Mouse (Mus musculus): ENCODE data around the gene Ikzf4. TPM values are rescaled to one million over a fixed set of nuclear protein-coding genes. Genes with fewer than 3 reads are reported as not detected.

Ikzf4 gene
- polyA plus RNA-seq, 1 experiment from 2014 or later = 5.5 TPM

- Histone ChIP-seq H3K9me3 (no peaks in the 10 kb centered on the region), H3K4me1 (peaks cover 7% of the 10 kb centered on the region), H3K27ac (no peak overlapping the region), H3K4me3 (no peak overlapping the region), H3K9ac (no peak overlapping the region), H3K36me3 (peaks cover 6% of the 10 kb centered on the region; the same call in 1 of the 2 replicates), H3K4me2 (replicated peaks) (no peak overlapping the region), H3K27me3 (peaks cover 36% of the 10 kb centered on the region)
- ATAC-seq (ENCODE audit: insufficient number of reproducible peaks, insufficient read depth, low FRiP score, low TSS enrichment) = no peak
- WGBS = 44% methylated on average over 7 of the region's 7 CpGs
Measured at GRCm38 (mm10) chr10:128583644-128584043, 62.1 kb downstream of the Ikzf4 start.

Small RNAs within 50 kb of the gene (microRNA-seq; reads per million reads assigned to microRNA genes)
- 0.73 reads per million for gene Mir6917

Other genes with a start within 250 kb of the Ikzf4 start
- 0.33 TPM in 1 of 2 replicates, not detected in the other for gene Slc39a5, start 244.8 kb downstream of the Ikzf4 start, polyA plus RNA-seq (2016; fragmentation: Nextera tagmentation; extraction: Ambion mirVana)
- 67.6 and 70.1 TPM in 2 replicates for gene Nabp2, start 234.5 kb downstream of the Ikzf4 start, polyA plus RNA-seq (2016; fragmentation: Nextera tagmentation; extraction: Ambion mirVana)
- 44.5 and 50.5 TPM in 2 replicates for gene Rnf41, start 234.3 kb downstream of the Ikzf4 start, polyA plus RNA-seq (2016; fragmentation: Nextera tagmentation; extraction: Ambion mirVana)
- 121 and 125 TPM in 2 replicates for gene Smarcc2, start 186.7 kb downstream of the Ikzf4 start, polyA plus RNA-seq (2016; fragmentation: Nextera tagmentation; extraction: Ambion mirVana)
- 877 and 907 TPM in 2 replicates for gene Myl6, start 151.8 kb downstream of the Ikzf4 start, polyA plus RNA-seq (2016; fragmentation: Nextera tagmentation; extraction: Ambion mirVana)
- 3.2 and 3.9 TPM in 2 replicates for gene Myl6b, start 147.3 kb downstream of the Ikzf4 start, polyA plus RNA-seq (2016; fragmentation: Nextera tagmentation; extraction: Ambion mirVana)
- 29.2 and 30.7 TPM in 2 replicates for gene Esyt1, start 120.1 kb downstream of the Ikzf4 start, polyA plus RNA-seq (2016; fragmentation: Nextera tagmentation; extraction: Ambion mirVana)
- 18.8 and 19.4 TPM in 2 replicates for gene Zc3h10, start 98.2 kb downstream of the Ikzf4 start, polyA plus RNA-seq (2016; fragmentation: Nextera tagmentation; extraction: Ambion mirVana)
- 3,271 and 3,412 TPM in 2 replicates for gene Rpl41, start 96.7 kb downstream of the Ikzf4 start, polyA plus RNA-seq (2016; fragmentation: Nextera tagmentation; extraction: Ambion mirVana)
- gene Pa2g4, start 80.0 kb downstream of the Ikzf4 start, polyA plus RNA-seq (2016; fragmentation: Nextera tagmentation; extraction: Ambion mirVana) = 189 and 192 TPM in 2 replicates
- gene Erbb3, start 56.3 kb downstream of the Ikzf4 start, polyA plus RNA-seq (2016; fragmentation: Nextera tagmentation; extraction: Ambion mirVana) = 20.9 TPM in 2 replicates
- 668 and 696 TPM in 2 replicates for gene Rps26, start 19.2 kb downstream of the Ikzf4 start, polyA plus RNA-seq (2016; fragmentation: Nextera tagmentation; extraction: Ambion mirVana)
- gene Suox, start 28.1 kb upstream of the Ikzf4 start, polyA plus RNA-seq (2016; fragmentation: Nextera tagmentation; extraction: Ambion mirVana) = 18.5 and 19.5 TPM in 2 replicates
- gene Rab5b, start 50.3 kb upstream of the Ikzf4 start, polyA plus RNA-seq (2016; fragmentation: Nextera tagmentation; extraction: Ambion mirVana) = 80.0 and 85.6 TPM in 2 replicates
- 26.3 and 48.0 TPM in 2 replicates for gene Pmel, start 58.2 kb upstream of the Ikzf4 start, polyA plus RNA-seq (2016; fragmentation: Nextera tagmentation; extraction: Ambion mirVana)
- 134 and 143 TPM in 2 replicates for gene Cdk2, start 59.0 kb upstream of the Ikzf4 start, polyA plus RNA-seq (2016; fragmentation: Nextera tagmentation; extraction: Ambion mirVana)
- 9.3 and 10.4 TPM in 2 replicates for gene Dgka, start 98.9 kb upstream of the Ikzf4 start, polyA plus RNA-seq (2016; fragmentation: Nextera tagmentation; extraction: Ambion mirVana)
- 48.9 and 53.1 TPM in 2 replicates for gene Pym1, start 101.9 kb upstream of the Ikzf4 start, polyA plus RNA-seq (2016; fragmentation: Nextera tagmentation; extraction: Ambion mirVana)
- gene Mmp19, start 144.9 kb upstream of the Ikzf4 start, polyA plus RNA-seq (2016; fragmentation: Nextera tagmentation; extraction: Ambion mirVana) = 0.42 and 0.93 TPM in 2 replicates
- gene Dnajc14, start 158.1 kb upstream of the Ikzf4 start, polyA plus RNA-seq (2016; fragmentation: Nextera tagmentation; extraction: Ambion mirVana) = 55.6 and 60.5 TPM in 2 replicates
- gene Tmem198b, start 158.4 kb upstream of the Ikzf4 start, polyA plus RNA-seq (2016; fragmentation: Nextera tagmentation; extraction: Ambion mirVana) = 24.8 and 25.7 TPM in 2 replicates
- 227 and 230 TPM in 2 replicates for gene Sarnp, start 171.3 kb upstream of the Ikzf4 start, polyA plus RNA-seq (2016; fragmentation: Nextera tagmentation; extraction: Ambion mirVana)
- gene Ormdl2, start 175.7 kb upstream of the Ikzf4 start, polyA plus RNA-seq (2016; fragmentation: Nextera tagmentation; extraction: Ambion mirVana) = 31.5 and 35.5 TPM in 2 replicates
- gene Gdf11, start 245.7 kb upstream of the Ikzf4 start, polyA plus RNA-seq (2016; fragmentation: Nextera tagmentation; extraction: Ambion mirVana) = 10.8 and 11.9 TPM in 2 replicates